Mouse (Mus musculus) neural tube, embryonic 15.5 days (tissue): ENCODE measurements around the gene St3gal4. TPM values are rescaled to one million over a fixed set of nuclear protein-coding genes. Genes with fewer than 3 reads are reported as not detected.
"Not testable (repeated sequence)": the region's sequence is repeated elsewhere in the genome, so short reads cannot be mapped to it uniquely, and the experiment has no call there.

Source experiments
- ATAC-seq: fragments of 200-750 bp; cut with Nextera tagmentation; 2 replicates; pipeline ENCODE4 v1.8.0; 2017; ENCODE audit warnings: mild to moderate bottlenecking, moderate TSS enrichment, moderate library complexity; ENCODE audit not compliant: low FRiP score
- H3K27ac ChIP-seq: fragments of 300-500 bp; sonication (generic); replicated peaks from 2 replicates; pipeline ENCODE4 v1.5.1; 2015; ENCODE audit warnings: mild to moderate bottlenecking, inconsistent platforms
- H3K27me3 ChIP-seq: fragments of 300-500 bp; sonication (generic); replicated peaks from 2 replicates; pipeline ENCODE4 v1.6.1; 2015; ENCODE audit warnings: inconsistent platforms
- H3K36me3 ChIP-seq: fragments of 300-500 bp; sonication (generic); 2 replicates; pipeline ENCODE4 v1.6.1; 2015; ENCODE audit warnings: inconsistent platforms
- H3K4me1 ChIP-seq: fragments of 300-500 bp; sonication (generic); 2 replicates; pipeline ENCODE4 v1.6.1; 2015; ENCODE audit warnings: inconsistent platforms
- H3K4me2 ChIP-seq: fragments of 300-500 bp; sonication (generic); 2 replicates; pipeline ENCODE4 v1.6.1; 2015; ENCODE audit warnings: inconsistent platforms, mild to moderate bottlenecking, moderate library complexity
- H3K4me3 ChIP-seq: fragments of 300-500 bp; sonication (generic); replicated peaks from 2 replicates; pipeline ENCODE4 v1.5.1; 2015; ENCODE audit warnings: mild to moderate bottlenecking, inconsistent platforms
- H3K9ac ChIP-seq: fragments of 300-500 bp; sonication (generic); replicated peaks from 2 replicates; pipeline ENCODE4 v1.6.1; 2015; ENCODE audit warnings: mild to moderate bottlenecking, inconsistent platforms
- H3K9me3 ChIP-seq: fragments of 300-500 bp; sonication (generic); replicated peaks from 2 replicates; pipeline ENCODE4 v1.6.1; 2016; ENCODE audit warnings: inconsistent platforms
- WGBS: fragments of 180-500 bp; shearing (Covaris S2); methylation state at CpG from one replicate; pipeline ENCODE4 v1.1.7; 2015; ENCODE audit warnings: mixed read lengths; 5-methylcytosine and 5-hydroxymethylcytosine counted together
- polyA plus RNA-seq: library from polyadenylated mRNA; unstranded; fragments of >200 nt; fragmentation: Nextera tagmentation; extraction: Ambion mirVana; gene quantifications from 2 replicates; pipeline ENCODE4 v1.2.1, GENCODE M21; 2015

The St3gal4 gene
- polyA plus RNA-seq, 1 experiment from 2014 or later: 11.4 TPM

- ATAC-seq, H3K27me3 ChIP-seq, H3K9ac ChIP-seq, H3K27ac ChIP-seq, H3K4me3 ChIP-seq, H3K4me1 ChIP-seq, H3K9me3 ChIP-seq, H3K4me2 ChIP-seq, H3K36me3 ChIP-seq: not testable (repeated sequence)
Measured at GRCm38 (mm10) chr9:35148822-35149221, 29.8 kb upstream of the St3gal4 start.

- not testable (repeated sequence) for H3K27ac ChIP-seq, ATAC-seq, H3K36me3 ChIP-seq, H3K9ac ChIP-seq, H3K27me3 ChIP-seq, H3K4me1 ChIP-seq, H3K9me3 ChIP-seq, H3K4me2 ChIP-seq, H3K4me3 ChIP-seq
- 94% methylated on average over 14 of the region's 14 CpGs for WGBS
Measured at GRCm38 (mm10) chr9:35147261-35147660, 28.2 kb upstream of the St3gal4 start.

GRCm38 (mm10) chr9:35145829-35146228, 26.8 kb upstream of the St3gal4 start:
- no peaks in the 10 kb centered on the region for H3K9me3 ChIP-seq
- H3K27me3 ChIP-seq: no peaks in the 10 kb centered on the region
- no peak overlapping the region for H3K4me2 ChIP-seq
- no peaks in the 10 kb centered on the region for H3K36me3 ChIP-seq
- H3K4me1 ChIP-seq: no peaks in the 10 kb centered on the region
- H3K9ac ChIP-seq: no peak overlapping the region
- H3K27ac ChIP-seq: no peak overlapping the region
- 81% methylated on average over 1 of the region's 1 CpGs for WGBS
- ATAC-seq: no peak
- H3K4me3 ChIP-seq: no peak overlapping the region

DNA sequence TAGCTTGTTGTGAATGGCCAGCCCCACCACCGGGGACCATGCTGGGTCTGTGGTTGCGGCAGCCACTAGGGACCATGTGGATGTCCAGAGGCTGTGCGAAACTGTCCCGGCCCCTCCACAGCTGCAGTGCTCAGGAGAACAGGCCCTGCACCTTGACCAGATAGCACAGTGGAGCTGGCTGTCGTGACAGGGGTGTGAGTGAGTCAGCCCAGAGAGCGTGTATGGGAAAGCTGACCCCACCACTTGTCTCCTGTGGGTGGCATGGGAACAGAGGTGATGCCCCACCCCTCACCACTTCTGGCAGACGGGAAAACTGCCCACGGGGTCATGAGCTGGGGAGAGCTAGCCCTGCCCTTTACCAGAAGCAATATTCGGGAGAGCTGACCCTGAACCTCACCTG, 26.1 kb upstream of the St3gal4 start:
- no peak overlapping the region for H3K9ac ChIP-seq
- H3K27ac ChIP-seq: no peak overlapping the region
- H3K4me3 ChIP-seq: no peak overlapping the region
- no peaks in the 10 kb centered on the region for H3K27me3 ChIP-seq
- no peaks in the 10 kb centered on the region for H3K36me3 ChIP-seq
- H3K9me3 ChIP-seq: no peaks in the 10 kb centered on the region
- no peaks in the 10 kb centered on the region for H3K4me1 ChIP-seq
- no peak for ATAC-seq
- no peak overlapping the region for H3K4me2 ChIP-seq
- WGBS: 92% methylated on average over 9 of the region's 9 CpGs

GRCm38 (mm10) chr9:35142221-35142620, 23.2 kb upstream of the St3gal4 start:
- Histone ChIP-seq H3K27me3 (no peaks in the 10 kb centered on the region), H3K36me3 (no peaks in the 10 kb centered on the region), H3K4me3 (no peak overlapping the region), H3K9me3 (no peaks in the 10 kb centered on the region), H3K9ac (no peak overlapping the region), H3K4me2 (no peak overlapping the region), H3K27ac (no peak overlapping the region), H3K4me1 (no peaks in the 10 kb centered on the region)
- ATAC-seq: no peak
- 93% methylated on average over 2 of the region's 2 CpGs for WGBS

GRCm38 (mm10) chr9:35139231-35139744, 20.2 kb upstream of the St3gal4 start:
- Histone ChIP-seq H3K4me3 (no peak overlapping the region), H3K4me2 (no peak overlapping the region), H3K27me3 (no peaks in the 10 kb centered on the region), H3K36me3 (no peaks in the 10 kb centered on the region), H3K27ac (no peak overlapping the region), H3K9me3 (no peaks in the 10 kb centered on the region), H3K4me1 (no peaks in the 10 kb centered on the region), H3K9ac (no peak overlapping the region)
- ATAC-seq: no peak
- 79% methylated on average over 5 of the region's 5 CpGs for WGBS

DNA sequence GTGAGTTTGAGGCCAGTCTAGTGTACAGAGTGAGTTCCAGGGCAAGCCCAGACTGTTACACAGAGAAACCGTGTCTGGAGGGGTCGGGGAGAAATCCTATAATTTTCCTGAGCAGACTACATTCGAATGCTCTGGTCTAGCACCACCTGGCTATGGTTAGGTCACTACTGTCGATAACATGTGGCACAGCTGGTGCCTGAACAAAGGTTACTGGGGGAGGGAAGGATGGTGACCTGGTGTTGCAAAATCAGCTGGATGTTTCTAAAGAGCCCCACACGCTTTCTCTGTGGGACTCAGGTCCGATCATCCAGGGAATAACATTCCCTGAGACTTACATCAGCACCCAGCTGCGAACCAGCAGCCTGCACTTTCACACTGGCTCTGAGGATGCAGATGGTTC, 19.0 kb upstream of the St3gal4 start:
- 86% methylated on average over 7 of the region's 7 CpGs for WGBS
- no peak for ATAC-seq
- Histone ChIP-seq H3K4me1 (no peaks in the 10 kb centered on the region), H3K4me3 (no peak overlapping the region), H3K27me3 (no peaks in the 10 kb centered on the region), H3K9ac (no peak overlapping the region), H3K27ac (no peak overlapping the region), H3K9me3 (no peaks in the 10 kb centered on the region), H3K36me3 (no peaks in the 10 kb centered on the region), H3K4me2 (no peak overlapping the region)

GRCm38 (mm10) chr9:35135575-35135974, 16.5 kb upstream of the St3gal4 start:
- Histone ChIP-seq H3K27ac (no peak overlapping the region), H3K36me3 (no peaks in the 10 kb centered on the region), H3K4me1 (no peaks in the 10 kb centered on the region), H3K4me3 (no peak overlapping the region), H3K9me3 (no peaks in the 10 kb centered on the region), H3K4me2 (no peak overlapping the region), H3K27me3 (no peaks in the 10 kb centered on the region), H3K9ac (no peak overlapping the region)
- no peak for ATAC-seq
- 55% methylated on average over 6 of the region's 6 CpGs for WGBS

GRCm38 (mm10) chr9:35131637-35132397, 12.7 kb upstream of the St3gal4 start:
- Histone ChIP-seq H3K4me3 (no peak overlapping the region), H3K9me3 (no peaks in the 10 kb centered on the region), H3K36me3 (peaks cover 10% of the 10 kb centered on the region; the same call in 1 of the 2 replicates), H3K4me2 (no peak overlapping the region), H3K27ac (no peak overlapping the region), H3K4me1 (no peaks in the 10 kb centered on the region), H3K9ac (no peak overlapping the region), H3K27me3 (no peaks in the 10 kb centered on the region)
- 88% methylated on average over 16 of the region's 16 CpGs for WGBS
- no peak for ATAC-seq

GRCm38 (mm10) chr9:35128995-35129418, 9.9 kb upstream of the St3gal4 start:
- H3K9me3 ChIP-seq: no peaks in the 10 kb centered on the region
- no peaks in the 10 kb centered on the region for H3K4me1 ChIP-seq
- ATAC-seq: no peak
- 92% methylated on average over 9 of the region's 9 CpGs for WGBS
- no peak overlapping the region for H3K9ac ChIP-seq
- H3K4me3 ChIP-seq: no peak overlapping the region
- H3K27ac ChIP-seq: no peak overlapping the region
- no peaks in the 10 kb centered on the region for H3K27me3 ChIP-seq
- H3K4me2 ChIP-seq: no peak overlapping the region
- H3K36me3 ChIP-seq: peaks cover 22% of the 10 kb centered on the region

GRCm38 (mm10) chr9:35128564-35128963, 9.5 kb upstream of the St3gal4 start:
- no peak overlapping the region for H3K27ac ChIP-seq
- H3K9ac ChIP-seq: no peak overlapping the region
- no peak overlapping the region for H3K4me3 ChIP-seq
- H3K36me3 ChIP-seq: peaks cover 22% of the 10 kb centered on the region
- no peak for ATAC-seq
- H3K9me3 ChIP-seq: no peaks in the 10 kb centered on the region
- no peak overlapping the region for H3K4me2 ChIP-seq
- no peaks in the 10 kb centered on the region for H3K4me1 ChIP-seq
- no peaks in the 10 kb centered on the region for H3K27me3 ChIP-seq
- 89% methylated on average over 3 of the region's 3 CpGs for WGBS

GRCm38 (mm10) chr9:35127561-35127960, 8.5 kb upstream of the St3gal4 start:
- WGBS: 95% methylated on average over 5 of the region's 5 CpGs
- no peak overlapping the region for H3K9ac ChIP-seq
- ATAC-seq: no peak
- H3K4me2 ChIP-seq: no peak overlapping the region
- no peak overlapping the region for H3K4me3 ChIP-seq
- H3K4me1 ChIP-seq: no peaks in the 10 kb centered on the region
- no peaks in the 10 kb centered on the region for H3K27me3 ChIP-seq
- no peak overlapping the region for H3K27ac ChIP-seq
- H3K9me3 ChIP-seq: no peaks in the 10 kb centered on the region
- peaks cover 22% of the 10 kb centered on the region for H3K36me3 ChIP-seq
